Mouse (Mus musculus) C2C12 (cell line): Measurements from ENCODE around the gene Rtn1.

Experiments used
- CEBPB ChIP-seq: IDR thresholded peaks from one replicate; pipeline ENCODE4 v1.6.1; 2011; ENCODE audit warnings: low read depth, mild to moderate bottlenecking, control low read depth, moderate library complexity
- CTCF ChIP-seq: IDR thresholded peaks from one replicate; pipeline ENCODE4 v1.5.1; 2011; ENCODE audit not compliant: control insufficient read depth, insufficient read depth, insufficient read length
- FOSL1 ChIP-seq: IDR thresholded peaks from one replicate; pipeline ENCODE4 v1.8.0; 2011; ENCODE audit warnings: mild to moderate bottlenecking, low read length; ENCODE audit not compliant: poor library complexity, insufficient read depth, severe bottlenecking
- MAX ChIP-seq: IDR thresholded peaks from one replicate; pipeline ENCODE4 v1.6.1; 2011; ENCODE audit warnings: mild to moderate bottlenecking, control low read depth
- MYOD1 ChIP-seq: IDR thresholded peaks from one replicate; pipeline ENCODE4 v1.6.1; 2011; ENCODE audit warnings: low read depth; ENCODE audit not compliant: control insufficient read depth, insufficient read length
- MYOG ChIP-seq: IDR thresholded peaks from one replicate; pipeline ENCODE4 v1.6.1; 2011; ENCODE audit not compliant: control insufficient read depth, insufficient read length; ENCODE audit errors: extremely low read depth
- USF1 ChIP-seq: IDR thresholded peaks from one replicate; pipeline ENCODE4 v1.6.1; 2011; ENCODE audit warnings: low read depth, mild to moderate bottlenecking, control low read depth, moderate library complexity

DNA sequence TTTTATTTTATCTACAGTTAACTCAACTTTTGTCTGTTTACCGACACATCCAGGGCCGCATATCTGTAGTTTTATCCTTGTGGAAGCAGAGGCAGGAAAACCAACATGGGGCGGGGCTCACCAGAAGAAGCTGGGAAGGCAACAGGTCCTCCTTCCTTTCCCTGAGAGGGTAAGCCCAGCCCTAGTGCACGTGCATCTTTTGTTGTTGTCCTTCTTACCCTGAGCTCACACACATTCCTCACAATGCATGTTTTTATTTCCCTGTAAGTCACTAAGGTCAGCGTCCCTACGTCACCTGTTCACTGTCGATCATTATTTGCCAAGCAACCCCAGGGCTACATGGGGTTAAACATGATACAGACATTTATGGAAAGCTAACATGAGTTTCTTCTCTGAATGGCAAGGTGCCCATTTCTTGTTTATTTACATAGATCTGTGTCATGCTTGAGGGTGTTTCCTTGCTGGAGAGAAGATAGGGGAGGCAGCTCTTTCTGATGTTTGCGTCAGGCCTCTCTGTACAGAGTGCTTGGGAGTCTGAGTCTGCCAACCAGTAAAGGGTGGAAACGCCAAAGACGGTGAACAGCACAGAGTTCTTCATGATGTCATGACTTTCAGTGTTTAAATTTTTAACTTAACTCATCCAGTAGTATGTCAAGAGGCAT, 84.5 kb downstream of the Rtn1 start:
- no peak for TF ChIP-seq USF1
- TF ChIP-seq CTCF: no peak
- TF ChIP-seq MAX: no peak
- no peak for TF ChIP-seq CEBPB
- no peak for TF ChIP-seq MYOG
- no peak for TF ChIP-seq FOSL1
- no peak for TF ChIP-seq MYOD1
